ENCODE assay signal across 21 mouse cellular contexts in genomic region chr2:87520651-87521050, GRCm38 (mm10). TPM values are rescaled to one million over a fixed set of nuclear protein-coding genes. Genes with fewer than 3 reads are reported as not detected.
DNase-seq lines count a peak whose midpoint lies in the region.
"Had no signal": no experiment of that assay in that cellular context is flagged by ENCODE, and none has a peak within 500 bp of the region (broad histone marks: within the 10 kb centered on the region; RNA-seq: fewer than 3 reads in every experiment).

No protein-coding gene starts in this region.

- DNase-seq in heart, adult 11 months: peak; percentile 93
- DNase-seq in heart, postnatal 25 days (ENCODE audit: low spot score): no peak
- DNase-seq in kidney, adult 8-10 months: peak; percentile 4 to 23
- no peak for DNase-seq in kidney, adult 11 months
- peak; percentile 73 to 74 for DNase-seq in heart, postnatal 10 days
- DNase-seq in heart, postnatal 4 days: peak; percentile 55
- DNase-seq in spleen, adult 12 weeks (ENCODE audit: low spot score): no peak
- DNase-seq: adrenal gland, postnatal 36 days; cerebellum, adult 8-10 months; embryo, embryonic 11 days; gastrocnemius, postnatal 25 days; kidney, postnatal 10 days; layer of hippocampus, adult 9-11 months; liver, embryonic 13.5 days; lung, adult 18-20 months; lung, postnatal 4 days; right cerebral cortex, postnatal 4 days; thymus, adult 2 months; thymus, postnatal 36 days had no signal

- intact Hi-C loops in heart, postnatal 25 days (cut with DNase I): no loop called here
- intact Hi-C loops in heart, postnatal 10 days (cut with DNase I): no loop called here

RNA-seq across cellular contexts. Expression of gene Olfr153, which starts 10.9 kb away (rescaled TPM):
- not detected for total RNA-seq in heart, postnatal 25 days (2021)
- total RNA-seq in heart, postnatal 10 days (2021): not detected
- not detected for total RNA-seq in heart, postnatal 4 days (2021)
- total RNA-seq: adrenal gland, postnatal 36 days; gastrocnemius, postnatal 25 days; hematopoietic stem cell, adult 5-6 weeks; left cerebral cortex, postnatal 25 days had no signal

RNA-seq across cellular contexts. Expression of gene Pramel6, which starts 14.3 kb away (rescaled TPM):
- total RNA-seq in heart, postnatal 25 days (2021): not detected
- total RNA-seq in heart, postnatal 10 days (2021): not detected
- not detected for total RNA-seq in heart, postnatal 4 days (2021)
- total RNA-seq: adrenal gland, postnatal 36 days; gastrocnemius, postnatal 25 days; hematopoietic stem cell, adult 5-6 weeks; left cerebral cortex, postnatal 25 days had no signal

RNA-seq across cellular contexts. Expression of gene Pramel7, which starts 23.8 kb away (rescaled TPM):
- not detected for total RNA-seq in heart, postnatal 25 days (2021)
- not detected for total RNA-seq in heart, postnatal 10 days (2021)
- not detected for total RNA-seq in heart, postnatal 4 days (2021)
- total RNA-seq: adrenal gland, postnatal 36 days; gastrocnemius, postnatal 25 days; hematopoietic stem cell, adult 5-6 weeks; left cerebral cortex, postnatal 25 days had no signal

RNA-seq across cellular contexts. Expression of gene Olfr1128, which starts 24.7 kb away (rescaled TPM):
- total RNA-seq in heart, postnatal 25 days (2021): not detected
- total RNA-seq in heart, postnatal 10 days (2021): not detected
- not detected for total RNA-seq in heart, postnatal 4 days (2021)
- total RNA-seq: adrenal gland, postnatal 36 days; gastrocnemius, postnatal 25 days; hematopoietic stem cell, adult 5-6 weeks; left cerebral cortex, postnatal 25 days had no signal

RNA-seq across cellular contexts. Expression of gene Olfr1129, which starts 53.1 kb away (rescaled TPM):
- total RNA-seq in heart, postnatal 25 days (2021): not detected
- total RNA-seq in heart, postnatal 10 days (2021): not detected
- total RNA-seq in heart, postnatal 4 days (2021): not detected
- total RNA-seq: adrenal gland, postnatal 36 days; gastrocnemius, postnatal 25 days; hematopoietic stem cell, adult 5-6 weeks; left cerebral cortex, postnatal 25 days had no signal

Comparison
In these comparisons a context has a peak if more than half of its experiments do, and no peak if none do; other contexts are left out.
1. DNase-seq: peak in heart, adult 11 months (single experiment), kidney, adult 8-10 months (2 of 2), heart, postnatal 10 days (2 of 2) and heart, postnatal 4 days (single experiment); none in heart, postnatal 25 days (single experiment), kidney, adult 11 months (single experiment) and spleen, adult 12 weeks (single experiment).